Mouse (Mus musculus): ENCODE measurements around the gene Zfp36l1. TPM values are rescaled to one million over a fixed set of nuclear protein-coding genes. Genes with fewer than 3 reads are reported as not detected.

The Zfp36l1 gene
- total RNA-seq (2021) = 10 to 100 TPM; 80.4 to 90.5 TPM
- long read RNA-seq, experiment 1, transcript Zfp36l1-201 (2 exons, 2,990 nt) = major isoform, 15 of 26 reads
- long read RNA-seq, experiment 1, partial matches to known transcripts = 0 of 26 reads
- long read RNA-seq, experiment 1, other reads (novel, unspliced or antisense) = 11 of 26 reads
- long read RNA-seq, experiment 2, transcript Zfp36l1-201 (2 exons, 2,990 nt) = major isoform, 12 of 25 reads
- long read RNA-seq, experiment 2, partial matches to known transcripts = 0 of 25 reads
- long read RNA-seq, experiment 2, other reads (novel, unspliced or antisense) = 13 of 25 reads

- DNase-seq = peak; percentile 94
These were observed at the start of gene Zfp36l1 for GRCm38 (mm10) chr12:80112852-80113551. Zfp36l1 (minus strand) TSS chr12:80113013.

DNA sequence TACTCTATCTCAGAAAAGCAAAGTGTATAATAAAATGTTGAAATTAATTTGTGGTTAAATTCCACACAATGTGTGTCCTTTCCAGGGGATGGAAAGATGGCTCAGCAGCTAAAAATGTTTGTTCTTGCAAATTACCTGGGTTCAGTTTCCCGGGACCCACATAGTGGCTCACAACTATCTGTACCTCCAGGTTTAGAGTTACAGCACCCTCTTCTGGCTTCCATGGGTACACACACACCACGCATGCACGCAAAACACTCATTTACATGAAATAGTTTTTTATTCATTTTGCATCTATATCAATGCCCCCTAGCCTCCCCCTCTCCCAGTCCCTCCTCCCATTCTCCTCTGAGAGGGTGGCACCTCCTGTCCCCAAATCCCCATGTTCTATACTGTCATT is 49.6 kb upstream of the Zfp36l1 start:
- no peak for DNase-seq

- no peak for DNase-seq
These were observed 44.9 kb upstream of the Zfp36l1 start for GRCm38 (mm10) chr12:80157675-80158074.

GRCm38 (mm10) chr12:80153687-80154326 is 41.0 kb upstream of the Zfp36l1 start:
- DNase-seq = peak; percentile 60

DNA sequence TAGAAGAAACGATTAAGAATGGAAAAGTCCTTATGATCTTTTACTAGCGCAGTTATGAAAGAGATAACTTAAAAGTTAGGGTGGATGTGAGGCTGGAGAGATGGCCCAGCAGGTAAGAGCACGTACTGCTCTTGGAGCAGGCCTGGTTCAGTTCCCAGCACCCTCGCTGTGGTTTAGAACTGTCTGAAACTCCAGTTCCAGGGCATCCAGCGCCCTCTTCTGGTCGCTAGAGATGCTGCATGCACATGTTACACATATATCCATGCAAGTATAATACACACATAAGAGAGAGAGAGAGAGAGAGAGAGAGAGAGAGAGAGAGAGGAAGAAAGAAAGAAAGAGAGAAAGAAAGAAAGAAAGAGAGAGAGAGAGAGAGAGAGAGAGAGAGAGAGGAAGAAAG is 40.3 kb upstream of the Zfp36l1 start:
- DNase-seq = no peak

GRCm38 (mm10) chr12:80151821-80152220 is 39.0 kb upstream of the Zfp36l1 start:
- DNase-seq = no peak

- peak; percentile 31 for DNase-seq
These were observed 37.8 kb upstream of the Zfp36l1 start for GRCm38 (mm10) chr12:80150624-80151023.

- DNase-seq = no peak
These were observed 34.9 kb upstream of the Zfp36l1 start for GRCm38 (mm10) chr12:80147563-80148214.

- DNase-seq = peak; percentile 80
These were observed 33.7 kb upstream of the Zfp36l1 start for GRCm38 (mm10) chr12:80146227-80147223.

- no peak for DNase-seq
These were observed 32.6 kb upstream of the Zfp36l1 start for GRCm38 (mm10) chr12:80145365-80145764.

DNA sequence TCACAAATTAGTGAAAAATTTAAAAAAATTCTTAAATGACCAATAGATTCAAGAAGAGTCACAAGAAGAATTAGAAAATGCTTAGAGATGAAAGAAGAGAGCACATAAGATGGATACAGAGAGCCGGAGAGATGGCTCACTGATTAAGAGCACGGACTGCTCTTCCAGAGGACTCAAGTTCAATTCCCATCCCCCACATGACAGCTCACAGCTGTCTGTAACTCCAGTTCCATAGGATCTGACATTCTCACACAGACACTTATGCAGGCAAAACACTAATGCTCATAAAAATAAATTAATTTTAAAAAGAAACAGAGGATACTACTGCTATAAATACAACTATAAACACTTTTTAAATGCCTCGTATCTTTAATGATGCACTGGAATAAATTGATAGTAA is 32.0 kb upstream of the Zfp36l1 start:
- DNase-seq = no peak

DNA sequence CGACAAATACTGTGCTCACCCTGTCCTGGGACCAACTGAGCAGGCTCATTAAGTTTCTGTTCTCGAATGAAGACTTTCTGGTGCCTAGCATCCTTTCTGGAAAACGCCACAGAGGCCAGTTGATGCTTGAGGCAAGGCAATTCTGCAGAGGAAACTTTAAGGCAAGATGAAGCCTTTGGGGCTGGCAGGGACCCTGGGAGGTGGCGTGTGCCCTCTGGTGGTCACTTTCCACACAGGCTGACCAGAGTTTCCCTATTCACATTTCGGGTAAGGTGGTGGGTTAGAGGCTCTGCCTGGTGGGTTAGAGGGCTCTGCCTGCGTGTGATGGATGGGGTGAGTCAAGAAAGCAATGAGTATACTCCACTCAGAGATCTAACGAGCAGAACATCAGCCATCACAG is 28.7 kb upstream of the Zfp36l1 start:
- DNase-seq = peak; percentile 70

- DNase-seq = no peak
These were observed 28.2 kb upstream of the Zfp36l1 start for GRCm38 (mm10) chr12:80141011-80141410.

- DNase-seq = no peak
These were observed 24.9 kb upstream of the Zfp36l1 start for GRCm38 (mm10) chr12:80137744-80138143.

DNA sequence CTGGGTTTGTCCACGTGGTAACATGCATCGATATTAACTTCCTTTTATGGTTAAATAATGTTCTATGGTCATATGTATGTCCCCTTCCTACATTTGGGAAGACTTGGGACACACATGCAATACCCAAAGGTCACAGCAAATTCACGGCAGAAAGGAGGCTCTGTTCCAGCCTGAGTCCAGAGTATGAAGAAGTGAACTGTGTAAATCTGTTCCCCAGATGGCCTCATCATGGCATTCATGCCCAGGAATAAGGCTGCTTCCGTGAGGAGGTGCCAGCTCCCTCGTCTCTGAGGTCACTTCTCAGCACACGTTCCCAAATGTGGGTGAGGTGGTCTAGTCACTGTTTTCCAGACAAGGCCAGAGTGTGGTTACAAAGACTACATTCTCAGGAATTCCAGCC is 24.4 kb upstream of the Zfp36l1 start:
- DNase-seq = no peak

GRCm38 (mm10) chr12:80136264-80136930 is 23.6 kb upstream of the Zfp36l1 start:
- no peak for DNase-seq

DNA sequence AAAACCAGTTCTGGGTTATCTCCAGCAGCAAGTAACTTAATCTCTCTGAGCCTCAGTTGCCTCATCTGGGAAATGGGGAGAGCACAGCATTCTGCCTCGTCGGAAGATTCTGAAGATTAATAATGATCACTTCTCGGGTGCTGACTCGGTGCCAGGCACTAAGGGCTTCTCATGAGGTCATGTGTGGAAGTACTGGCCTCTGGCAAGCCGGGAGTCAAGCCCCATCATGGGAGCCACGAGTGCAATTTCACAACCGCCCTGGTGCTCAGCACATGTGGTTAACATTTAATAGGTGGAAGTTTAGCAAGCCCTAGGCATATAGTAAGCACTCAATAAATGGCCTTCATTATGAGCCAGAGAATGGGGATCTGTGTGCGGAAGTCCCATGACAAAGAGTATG is 22.4 kb upstream of the Zfp36l1 start:
- no peak for DNase-seq

DNA sequence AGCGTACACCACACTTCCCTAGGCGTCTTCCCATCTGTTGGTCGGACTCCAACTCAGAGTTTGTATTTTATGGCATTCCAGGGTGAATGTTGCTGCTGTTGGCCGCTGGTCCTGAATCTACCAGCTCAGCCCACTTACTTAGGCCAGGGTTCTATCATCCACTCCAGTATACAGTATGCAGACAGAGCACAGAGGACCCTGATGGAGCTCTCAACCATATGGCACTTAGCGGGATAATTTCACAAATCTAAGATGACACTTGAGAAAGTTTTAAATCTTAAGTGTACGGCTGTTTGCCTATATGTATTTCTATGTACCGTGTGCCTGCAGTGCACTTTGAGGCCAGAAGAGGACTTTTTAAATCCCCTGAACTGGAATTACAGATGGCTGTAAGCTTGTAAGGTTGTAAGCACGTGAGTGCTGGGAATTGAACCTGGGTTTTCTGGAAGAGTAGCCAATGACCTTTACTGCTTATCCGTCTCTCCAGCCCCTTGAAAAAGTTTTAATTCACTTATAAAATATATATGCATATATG is 20.3 kb upstream of the Zfp36l1 start:
- DNase-seq = no peak

DNA sequence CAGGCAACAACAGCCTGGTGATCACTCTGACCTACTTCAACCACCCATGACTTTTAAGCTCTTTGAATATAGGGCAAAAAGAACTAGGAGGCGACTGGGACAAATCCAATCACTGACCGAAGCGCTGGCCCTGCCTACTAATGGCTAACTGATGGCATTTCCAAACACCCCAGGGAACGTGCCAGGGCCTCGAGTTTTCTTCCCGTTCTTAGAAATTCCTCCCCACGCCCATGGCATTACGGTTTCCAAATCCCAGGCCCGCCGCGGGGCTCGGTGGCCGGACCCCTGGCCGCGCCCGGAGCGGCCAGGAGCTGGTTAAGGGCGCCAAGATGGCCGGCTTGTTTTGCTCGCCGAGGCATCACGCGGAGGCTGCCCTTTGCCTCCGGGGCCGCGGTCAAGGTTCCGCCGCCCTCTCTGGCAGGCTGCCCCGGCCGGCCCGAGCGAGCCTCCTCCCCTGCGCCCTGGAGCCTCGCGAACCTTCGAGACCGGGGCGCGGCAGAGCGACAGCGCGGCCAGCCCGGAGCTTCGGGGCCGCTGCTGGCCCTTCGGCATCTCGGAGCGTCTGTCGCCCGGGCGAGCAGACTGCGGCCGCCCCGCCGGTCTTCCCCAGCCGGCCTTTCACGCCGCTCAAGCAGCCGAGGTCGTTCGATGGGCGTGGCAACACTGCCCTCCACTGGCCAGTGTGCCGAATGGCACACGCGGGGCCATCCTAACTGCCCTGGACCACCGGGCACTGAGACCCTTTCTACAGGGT is 19.6 kb upstream of the Zfp36l1 start:
- peak; percentile 93 for DNase-seq

All from gastrocnemius, postnatal 10 days (tissue).